Mouse (Mus musculus) left cerebral cortex, adult 2 months (tissue): ENCODE data around the gene Klhl42. TPM values are rescaled to one million over a fixed set of nuclear protein-coding genes. Genes with fewer than 3 reads are reported as not detected.

Experiments
- DNase-seq, 2 experiments: peaks; one replicate each; pipeline ENCODE4 v3.0.0; 2021 to 2022; ENCODE audit warnings: low spot score in 2 of 2, mixed read lengths in 1 of 2; ENCODE audit errors: extremely low spot score in 1 of 2
- H3K27ac ChIP-seq: fragments of 200-600 bp; 2 replicates; pipeline ENCODE4 v1.8.1; 2022
- H3K4me3 ChIP-seq: fragments of 200-600 bp; 2 replicates; pipeline ENCODE4 v1.8.1; 2022
- CTCF ChIP-seq: fragments of 200-600 bp; IDR thresholded peaks from 2 replicates; pipeline ENCODE4 v1.8.1; 2022; ENCODE audit warnings: antibody characterized with exemption, mild to moderate bottlenecking, moderate library complexity
- intact Hi-C: fragments of 180-260 bp; cut with DNase I; formaldehyde crosslinking; loops from one replicate; pipeline ENCODE4 v1.15.1; 2025
- total RNA-seq, 2 experiments: library from RNA; stranded (reverse); gene quantifications; 2 replicates each; pipeline ENCODE4 v1.2.3; 2021

Klhl42 gene
- total RNA-seq, 2 experiments from 2014 or later, result 24.5 to 24.8 TPM

DNA sequence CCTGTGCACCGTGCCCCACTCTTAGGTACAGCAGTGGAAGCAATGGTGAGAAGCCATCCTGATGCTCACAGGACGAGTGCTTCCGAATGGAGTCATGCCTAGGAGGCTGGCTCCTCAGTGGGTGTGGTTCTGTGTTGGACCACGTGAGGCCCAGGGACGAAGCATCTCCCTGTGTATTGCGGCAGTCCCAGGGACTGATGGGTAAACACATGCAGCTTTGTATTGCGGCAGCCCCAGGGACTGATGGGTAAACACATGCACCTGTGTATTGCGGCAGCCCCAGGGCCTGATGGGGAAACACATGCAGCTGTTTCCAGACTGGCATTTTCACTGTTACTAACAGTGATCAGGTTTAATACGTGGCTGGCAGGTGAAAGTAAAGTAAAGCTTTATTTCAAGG, 29.5 kb upstream of the Klhl42 start:
- DNase-seq, result no peak
- Histone ChIP-seq H3K4me3 (no peak overlapping the region), H3K27ac (no peak overlapping the region)
- no peak for TF ChIP-seq CTCF
- intact Hi-C loops, result no loop called here

DNA sequence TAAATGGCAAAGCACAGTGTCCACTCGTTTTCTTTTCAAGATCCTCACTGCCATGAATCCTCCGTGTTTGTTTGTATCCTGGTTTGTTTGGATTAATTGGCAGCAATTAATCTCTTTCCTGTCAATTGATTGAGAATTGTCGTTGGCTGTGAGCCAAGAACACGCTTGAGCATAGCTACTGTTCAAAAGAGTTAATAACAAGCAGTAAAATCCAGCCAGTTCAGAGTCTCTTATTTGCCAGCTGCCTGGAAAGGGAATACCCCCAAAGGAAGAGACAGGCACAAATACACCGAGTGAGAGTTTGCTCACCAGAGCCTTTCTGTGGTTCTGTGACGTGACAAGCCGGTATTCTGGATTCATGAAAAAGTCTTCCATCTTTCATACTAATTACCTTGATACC, 29.1 kb upstream of the Klhl42 start:
- H3K4me3 ChIP-seq, result no peak overlapping the region
- H3K27ac ChIP-seq, result no peak overlapping the region
- intact Hi-C loops, result no loop called here
- DNase-seq, result no peak
- no peak for TF ChIP-seq CTCF

- intact Hi-C loops, result no loop called here
- DNase-seq, result no peak
- Histone ChIP-seq H3K4me3 (no peak overlapping the region), H3K27ac (no peak overlapping the region)
- no peak for TF ChIP-seq CTCF
Observed at GRCm38 (mm10) chr6:147062694-147063093, 28.5 kb upstream of the Klhl42 start.

DNA sequence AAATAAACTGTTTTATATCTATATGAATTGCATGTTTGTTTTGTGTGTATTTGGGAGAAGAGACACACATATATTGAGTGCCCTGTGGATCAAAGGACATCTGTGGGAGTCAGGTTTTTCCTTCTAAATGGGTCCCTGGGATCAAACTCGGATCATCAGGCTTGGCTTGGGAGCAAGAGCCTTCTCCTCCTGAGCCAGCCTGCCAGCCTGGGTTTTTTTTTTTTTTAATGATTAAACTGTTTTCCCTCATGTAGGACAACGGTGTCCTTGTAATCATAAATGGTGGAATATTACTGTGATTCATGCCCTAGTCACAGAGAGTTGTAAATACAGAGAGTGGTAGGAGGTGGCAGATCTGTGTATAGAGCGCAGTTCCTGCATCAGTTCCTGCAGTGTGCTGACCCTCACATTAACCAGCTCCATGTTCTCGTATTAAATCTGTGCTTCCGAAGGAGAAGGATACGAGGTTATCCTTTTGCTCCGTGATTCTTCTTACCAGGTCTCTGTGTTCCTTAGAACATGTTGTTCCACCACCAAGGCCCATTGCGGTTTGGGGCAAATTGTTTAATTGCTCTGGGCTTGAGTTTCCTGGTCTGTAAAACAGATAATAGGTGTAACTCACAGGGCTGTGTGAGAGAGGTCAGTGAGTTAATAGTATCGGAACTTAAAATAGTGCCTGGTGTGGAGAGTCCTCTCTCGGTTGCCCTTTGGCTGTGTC, 26.8 kb upstream of the Klhl42 start:
- intact Hi-C loops, result no loop called here
- no peak for TF ChIP-seq CTCF
- Histone ChIP-seq H3K4me3 (no peak overlapping the region), H3K27ac (no peak overlapping the region)
- no peak for DNase-seq

- H3K27ac ChIP-seq, result no peak overlapping the region
- intact Hi-C loops, result no loop called here
- no peak for DNase-seq
- H3K4me3 ChIP-seq, result no peak overlapping the region
- no peak for TF ChIP-seq CTCF
Observed at GRCm38 (mm10) chr6:147064944-147065261, 26.3 kb upstream of the Klhl42 start.

GRCm38 (mm10) chr6:147075808-147076387, 15.3 kb upstream of the Klhl42 start:
- no peak for DNase-seq
- TF ChIP-seq CTCF, result no peak
- intact Hi-C loops, result no loop called here
- H3K4me3 ChIP-seq, result no peak overlapping the region
- no peak overlapping the region for H3K27ac ChIP-seq

- no peak for TF ChIP-seq CTCF
- Histone ChIP-seq H3K4me3 (no peak overlapping the region), H3K27ac (no peak overlapping the region)
- DNase-seq, result no peak
- intact Hi-C loops, result no loop called here
Observed at GRCm38 (mm10) chr6:147076878-147077277, 14.3 kb upstream of the Klhl42 start.

DNA sequence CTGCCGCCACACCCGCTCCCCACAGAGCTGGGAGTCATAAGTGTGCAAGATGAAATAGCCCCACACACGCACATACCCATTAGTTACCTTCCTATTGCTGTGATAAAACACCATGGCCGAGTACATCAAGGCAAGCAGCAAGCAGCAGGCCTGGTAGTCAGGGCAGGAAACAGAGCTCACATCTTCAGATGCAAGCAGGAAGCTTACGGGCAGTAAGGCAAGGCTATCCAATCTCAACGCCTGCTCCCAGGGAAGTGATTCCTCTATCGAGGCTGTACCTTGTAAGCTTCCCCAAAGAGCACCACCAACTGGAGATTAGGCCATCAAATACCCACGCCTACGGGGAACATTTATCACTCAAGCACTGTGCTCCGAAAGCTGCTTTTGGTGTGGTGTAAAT, 11.3 kb upstream of the Klhl42 start:
- Histone ChIP-seq H3K4me3 (no peak overlapping the region), H3K27ac (no peak overlapping the region)
- intact Hi-C loops, result no loop called here
- TF ChIP-seq CTCF, result no peak
- DNase-seq, result no peak

- no peak for DNase-seq
- no peak for TF ChIP-seq CTCF
- intact Hi-C loops, result no loop called here
- no peak overlapping the region for H3K4me3 ChIP-seq
- H3K27ac ChIP-seq, result no peak overlapping the region
Observed at GRCm38 (mm10) chr6:147085398-147086040, 5.7 kb upstream of the Klhl42 start.

DNA sequence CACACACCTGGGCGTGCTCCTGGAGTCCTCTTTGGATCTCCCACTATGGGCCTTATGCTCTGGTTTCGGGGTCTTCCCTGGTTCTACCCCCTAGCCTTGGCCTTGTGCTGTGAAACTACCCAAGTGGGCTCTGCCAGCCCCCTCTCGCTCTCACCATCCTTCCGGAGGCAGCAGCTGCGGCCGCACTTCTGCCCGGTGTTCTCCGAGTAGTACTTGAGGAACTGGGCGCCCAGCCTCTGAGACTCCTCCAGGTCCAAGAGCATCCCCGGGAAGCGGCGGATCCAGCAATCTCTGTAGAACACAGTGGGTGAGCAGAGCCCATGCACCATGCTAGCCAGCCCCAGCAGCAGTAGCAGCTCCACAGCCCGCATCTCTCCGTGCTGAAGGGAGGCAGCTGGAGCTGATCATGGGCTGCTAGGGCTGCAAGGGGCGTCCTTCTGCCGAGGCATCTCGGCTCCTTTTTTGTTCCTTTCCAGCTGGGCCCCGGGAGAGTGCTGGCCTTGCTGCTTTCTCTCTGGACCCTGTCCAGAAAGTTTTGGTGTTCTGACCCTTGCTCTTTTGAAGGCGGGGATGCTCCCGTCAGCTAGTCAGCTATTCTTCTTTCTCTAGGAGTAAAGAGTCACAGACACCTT, 4.5 kb upstream of the Klhl42 start, which contains the start of gene Mansc4:
TSS of gene Mansc4 (minus strand) at position 439 of the 632 bp plus-strand sequence.
- no peak for DNase-seq
- Histone ChIP-seq H3K4me3 (no peak within 1 kb of the TSS), H3K27ac (no peak within 1 kb of the TSS)
- intact Hi-C loops, result no loop called here
- TF ChIP-seq CTCF, result no peak

- intact Hi-C loops, result no loop called here
Observed at GRCm38 (mm10) chr6:147087736-147088135, 3.4 kb upstream of the Klhl42 start.

DNA sequence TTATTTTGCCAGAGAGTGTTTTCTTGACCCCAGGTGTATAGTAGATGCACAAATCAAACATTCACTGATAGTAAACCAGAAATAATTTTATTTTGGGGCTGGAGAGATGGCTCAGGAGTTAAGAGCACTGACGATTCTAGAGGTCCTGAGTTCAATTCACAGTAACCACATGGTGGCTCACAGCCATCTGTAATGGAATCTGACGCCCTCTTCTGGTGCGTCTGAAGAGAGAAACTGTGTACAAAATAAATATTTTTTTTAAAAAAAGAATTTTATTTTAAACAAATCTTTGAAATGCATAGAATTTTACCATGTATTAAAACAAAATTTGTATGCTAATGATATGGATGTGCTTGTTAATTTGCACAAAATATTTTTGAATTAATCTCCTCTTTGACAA, 2.7 kb upstream of the Klhl42 start:
- DNase-seq, result no peak
- Histone ChIP-seq H3K27ac (no peak overlapping the region), H3K4me3 (no peak overlapping the region)
- intact Hi-C loops, result no loop called here
- peak; percentile 17; the same call in 1 of the 2 replicates for TF ChIP-seq CTCF

More at GRCm38 (mm10) chr6:147087736-147088135, 3.4 kb upstream of the Klhl42 start:
- H3K4me3 ChIP-seq, result no peak overlapping the region
- TF ChIP-seq CTCF, result no peak
- no peak overlapping the region for H3K27ac ChIP-seq
- DNase-seq, result no peak
